Mouse (Mus musculus): ENCODE data around the gene Capzb. TPM values are rescaled to one million over a fixed set of nuclear protein-coding genes. Genes with fewer than 3 reads are reported as not detected.

Gene Capzb
- polyA plus RNA-seq, 1 experiment, result 4.7 TPM

- peaks cover 10% of the 10 kb centered on the region for H3K36me3 ChIP-seq (ENCODE audit: control insufficient read depth)
These were observed 736 bp downstream of the Capzb start for GRCm38 (mm10) chr4:139193176-139194093.

GRCm38 (mm10) chr4:139195101-139195500 is 2.4 kb downstream of the Capzb start:
- Histone ChIP-seq H3K27me3 (ENCODE audit: control insufficient read depth) (no peaks in the 10 kb centered on the region), H3K9me3 (ENCODE audit: control insufficient read depth, low read length) (no peaks in the 10 kb centered on the region), H3K4me3 (replicated peaks) (no peak overlapping the region), H3K36me3 (ENCODE audit: control insufficient read depth) (peaks cover 16% of the 10 kb centered on the region), H3K4me1 (ENCODE audit: control insufficient read depth) (peaks cover 88% of the 10 kb centered on the region)
- no peak for TF ChIP-seq GATA1 (IDR thresholded peaks at IDR 0.05; ENCODE audit: low read length)
- TF ChIP-seq TAL1 (IDR thresholded peaks at IDR 0.05; ENCODE audit: low read length), result no peak

More at GRCm38 (mm10) chr4:139193176-139194093, 736 bp downstream of the Capzb start:
- Histone ChIP-seq H3K4me1 (ENCODE audit: control insufficient read depth) (peaks cover 75% of the 10 kb centered on the region), H3K9me3 (ENCODE audit: control insufficient read depth, low read length) (no peaks in the 10 kb centered on the region), H3K4me3 (replicated peaks) (peak overlapping the region; percentile 72), H3K27me3 (ENCODE audit: control insufficient read depth) (no peaks in the 10 kb centered on the region)
- TF ChIP-seq TAL1 (IDR thresholded peaks at IDR 0.05; ENCODE audit: low read length) (no peak), GATA1 (IDR thresholded peaks at IDR 0.05; ENCODE audit: low read length) (no peak)

GRCm38 (mm10) chr4:139196464-139196863 is 3.8 kb downstream of the Capzb start:
- Histone ChIP-seq H3K4me3 (replicated peaks) (no peak overlapping the region), H3K36me3 (ENCODE audit: control insufficient read depth) (peaks cover 19% of the 10 kb centered on the region), H3K27me3 (ENCODE audit: control insufficient read depth) (no peaks in the 10 kb centered on the region), H3K9me3 (ENCODE audit: control insufficient read depth, low read length) (no peaks in the 10 kb centered on the region), H3K4me1 (ENCODE audit: control insufficient read depth) (peaks cover 92% of the 10 kb centered on the region)
- no peak for TF ChIP-seq TAL1 (IDR thresholded peaks at IDR 0.05; ENCODE audit: low read length)
- no peak for TF ChIP-seq GATA1 (IDR thresholded peaks at IDR 0.05; ENCODE audit: low read length)

GRCm38 (mm10) chr4:139196949-139197348 is 4.2 kb downstream of the Capzb start:
- Histone ChIP-seq H3K9me3 (ENCODE audit: control insufficient read depth, low read length) (no peaks in the 10 kb centered on the region), H3K27me3 (ENCODE audit: control insufficient read depth) (no peaks in the 10 kb centered on the region), H3K4me3 (replicated peaks) (no peak overlapping the region), H3K4me1 (ENCODE audit: control insufficient read depth) (peaks cover 87% of the 10 kb centered on the region), H3K36me3 (ENCODE audit: control insufficient read depth) (peaks cover 21% of the 10 kb centered on the region)
- no peak for TF ChIP-seq GATA1 (IDR thresholded peaks at IDR 0.05; ENCODE audit: low read length)
- no peak for TF ChIP-seq TAL1 (IDR thresholded peaks at IDR 0.05; ENCODE audit: low read length)

- H3K4me3 ChIP-seq (replicated peaks), result no peak overlapping the region
- H3K4me1 ChIP-seq (ENCODE audit: control insufficient read depth), result peaks cover 82% of the 10 kb centered on the region
- H3K36me3 ChIP-seq (ENCODE audit: control insufficient read depth), result peaks cover 21% of the 10 kb centered on the region
These were observed 4.8 kb downstream of the Capzb start for GRCm38 (mm10) chr4:139197453-139197852.

GRCm38 (mm10) chr4:139198004-139198689 is 5.4 kb downstream of the Capzb start:
- H3K27me3 ChIP-seq (ENCODE audit: control insufficient read depth), result no peaks in the 10 kb centered on the region
- peaks cover 26% of the 10 kb centered on the region for H3K36me3 ChIP-seq (ENCODE audit: control insufficient read depth)
- TF ChIP-seq TAL1 (IDR thresholded peaks at IDR 0.05; ENCODE audit: low read length) (no peak), GATA1 (IDR thresholded peaks at IDR 0.05; ENCODE audit: low read length) (no peak)
- peaks cover 79% of the 10 kb centered on the region for H3K4me1 ChIP-seq (ENCODE audit: control insufficient read depth)
- no peaks in the 10 kb centered on the region for H3K9me3 ChIP-seq (ENCODE audit: control insufficient read depth, low read length)
- H3K4me3 ChIP-seq (replicated peaks), result no peak overlapping the region

More at GRCm38 (mm10) chr4:139197453-139197852, 4.8 kb downstream of the Capzb start:
- no peaks in the 10 kb centered on the region for H3K27me3 ChIP-seq (ENCODE audit: control insufficient read depth)
- TF ChIP-seq GATA1 (IDR thresholded peaks at IDR 0.05; ENCODE audit: low read length) (no peak), TAL1 (IDR thresholded peaks at IDR 0.05; ENCODE audit: low read length) (no peak)
- no peaks in the 10 kb centered on the region for H3K9me3 ChIP-seq (ENCODE audit: control insufficient read depth, low read length)

GRCm38 (mm10) chr4:139199126-139199525 is 6.4 kb downstream of the Capzb start:
- Histone ChIP-seq H3K27me3 (ENCODE audit: control insufficient read depth) (no peaks in the 10 kb centered on the region), H3K36me3 (ENCODE audit: control insufficient read depth) (peaks cover 29% of the 10 kb centered on the region), H3K9me3 (ENCODE audit: control insufficient read depth, low read length) (no peaks in the 10 kb centered on the region), H3K4me3 (replicated peaks) (no peak overlapping the region), H3K4me1 (ENCODE audit: control insufficient read depth) (peaks cover 72% of the 10 kb centered on the region)
- TF ChIP-seq GATA1 (IDR thresholded peaks at IDR 0.05; ENCODE audit: low read length) (no peak), TAL1 (IDR thresholded peaks at IDR 0.05; ENCODE audit: low read length) (no peak)

- peaks cover 26% of the 10 kb centered on the region for H3K36me3 ChIP-seq (ENCODE audit: control insufficient read depth)
- H3K9me3 ChIP-seq (ENCODE audit: control insufficient read depth, low read length), result no peaks in the 10 kb centered on the region
- H3K4me3 ChIP-seq (replicated peaks), result no peak overlapping the region
- H3K27me3 ChIP-seq (ENCODE audit: control insufficient read depth), result no peaks in the 10 kb centered on the region
- peaks cover 65% of the 10 kb centered on the region for H3K4me1 ChIP-seq (ENCODE audit: control insufficient read depth)
- no peak for TF ChIP-seq GATA1 (IDR thresholded peaks at IDR 0.05; ENCODE audit: low read length)
- TF ChIP-seq TAL1 (IDR thresholded peaks at IDR 0.05; ENCODE audit: low read length), result no peak
These were observed 7.1 kb downstream of the Capzb start for GRCm38 (mm10) chr4:139199703-139200340.
